ENCODE assay signal across 10 mouse cellular contexts in genomic region chr7:125747316-125747690, GRCm38 (mm10). TPM values are rescaled to one million over a fixed set of nuclear protein-coding genes. Genes with fewer than 3 reads are reported as not detected.
A peak's percentile ranks its signal among the peaks of the same experiment; 100 is the strongest.
DNase-seq lines count a peak whose midpoint lies in the region; ATAC-seq and TF ChIP-seq lines count a peak whose summit lies in the region.
"Had no signal": no experiment of that assay in that cellular context is flagged by ENCODE, and none has a peak within 500 bp of the region (broad histone marks: within the 10 kb centered on the region; RNA-seq: fewer than 3 reads in every experiment).

No protein-coding gene starts in this region.

- H3K4me3 ChIP-seq in forebrain, postnatal 0 days (ENCODE audit: low read depth, low read length), result no peak overlapping the region
- H3K4me3 ChIP-seq in forebrain, embryonic 11.5 days (ENCODE audit: low read depth, low read length), result no peak overlapping the region
- no peak overlapping the region for H3K4me3 ChIP-seq in midbrain, postnatal 0 days (ENCODE audit: low read depth, low read length)
- H3K4me3 ChIP-seq in midbrain, embryonic 14.5 days (replicated peaks; ENCODE audit: low read depth, low read length), result no peak overlapping the region
- H3K4me3 ChIP-seq in embryonic fibroblast, embryonic 13.5 days (ENCODE audit: insufficient read depth, low read length), result no peak overlapping the region
- no peak overlapping the region for H3K4me3 ChIP-seq in midbrain, embryonic 10.5 days
- H3K4me3 ChIP-seq: embryonic facial prominence, embryonic 13.5 days had no signal

- WGBS in forebrain, postnatal 0 days, result 56% methylated on average over 7 of the region's 7 CpGs
- WGBS in forebrain, embryonic 11.5 days, result 58% methylated on average over 7 of the region's 7 CpGs
- 62% methylated on average over 7 of the region's 7 CpGs for WGBS in midbrain, postnatal 0 days
- WGBS in midbrain, embryonic 14.5 days, result 66% methylated on average over 7 of the region's 7 CpGs
- 61% methylated on average over 7 of the region's 7 CpGs for WGBS in midbrain, embryonic 10.5 days

- peak; percentile 45 for TF ChIP-seq CTCF in forebrain, postnatal 0 days (IDR thresholded peaks at IDR 0.05; ENCODE audit: low read depth)
- peak; percentile 44 for TF ChIP-seq CTCF in midbrain, postnatal 0 days (IDR thresholded peaks at IDR 0.05)
- 0 out of 2 replicates have a peak, but pooled peaks have one; percentile 4 for TF ChIP-seq CTCF in embryonic fibroblast, embryonic 13.5 days (IDR thresholded peaks at IDR 0.05; ENCODE audit: borderline replicate concordance, insufficient read depth, low read length)

- DNase-seq in forebrain, postnatal 0 days, result no peak
- DNase-seq in forebrain, embryonic 11.5 days (ENCODE audit: low spot score), result no peak
- DNase-seq in midbrain, postnatal 0 days (ENCODE audit: low spot score), result no peak
- DNase-seq in midbrain, embryonic 14.5 days, result no peak
- peak; percentile 11 for DNase-seq in thymus, postnatal 14 days
- no peak for DNase-seq in gastrocnemius, adult 8-10 months (ENCODE audit: low spot score in 2 of 2)
- no peak for DNase-seq in midbrain, embryonic 10.5 days (ENCODE audit: low spot score)

- H3K4me2 ChIP-seq in forebrain, postnatal 0 days (ENCODE audit: low read depth), result no peak overlapping the region
- no peak overlapping the region for H3K4me2 ChIP-seq in forebrain, embryonic 11.5 days (ENCODE audit: low read depth, low read length, severe bottlenecking)
- H3K4me2 ChIP-seq in midbrain, postnatal 0 days (ENCODE audit: low read depth, low read length, poor library complexity, severe bottlenecking), result no peak overlapping the region
- H3K4me2 ChIP-seq in midbrain, embryonic 14.5 days (ENCODE audit: low read length), result no peak overlapping the region
- H3K4me2 ChIP-seq: embryonic facial prominence, embryonic 13.5 days; heart, embryonic 11.5 days had no signal

- ATAC-seq in forebrain, postnatal 0 days, result no peak
- ATAC-seq in forebrain, embryonic 11.5 days (replicated peaks; ENCODE audit: low FRiP score), result no peak
- ATAC-seq in midbrain, postnatal 0 days (ENCODE audit: low FRiP score), result no peak
- ATAC-seq in midbrain, embryonic 14.5 days (ENCODE audit: low FRiP score, low TSS enrichment), result no peak

- no peak overlapping the region for H3K27ac ChIP-seq in forebrain, postnatal 0 days (ENCODE audit: low read depth, low read length)
- no peak overlapping the region for H3K27ac ChIP-seq in forebrain, embryonic 11.5 days (ENCODE audit: low read depth, low read length)
- no peak overlapping the region for H3K27ac ChIP-seq in midbrain, postnatal 0 days (ENCODE audit: low read depth, low read length)
- no peak overlapping the region for H3K27ac ChIP-seq in midbrain, embryonic 14.5 days (replicated peaks; ENCODE audit: low read depth, low read length)
- H3K27ac ChIP-seq in embryonic fibroblast, embryonic 13.5 days (ENCODE audit: insufficient read depth, low read length), result no peak overlapping the region
- H3K27ac ChIP-seq in midbrain, embryonic 10.5 days (replicated peaks), result no peak overlapping the region
- H3K27ac ChIP-seq: embryonic facial prominence, embryonic 13.5 days had no signal

- no peak overlapping the region for H3K9ac ChIP-seq in forebrain, postnatal 0 days
- no peak overlapping the region for H3K9ac ChIP-seq in forebrain, embryonic 11.5 days (ENCODE audit: low read length)
- no peak overlapping the region for H3K9ac ChIP-seq in midbrain, postnatal 0 days (replicated peaks; ENCODE audit: low read length, poor library complexity, severe bottlenecking)
- no peak overlapping the region for H3K9ac ChIP-seq in midbrain, embryonic 14.5 days (replicated peaks; ENCODE audit: low read length)
- H3K9ac ChIP-seq: embryonic facial prominence, embryonic 13.5 days had no signal

- H3K27me3 ChIP-seq in forebrain, postnatal 0 days (ENCODE audit: insufficient read depth, low read length), result no peaks in the 10 kb centered on the region
- H3K27me3 ChIP-seq in forebrain, embryonic 11.5 days (ENCODE audit: control insufficient read depth, insufficient read depth, low read length), result no peaks in the 10 kb centered on the region
- H3K27me3 ChIP-seq in midbrain, postnatal 0 days (ENCODE audit: insufficient read depth, low read length), result no peaks in the 10 kb centered on the region
- H3K27me3 ChIP-seq in midbrain, embryonic 14.5 days (ENCODE audit: control insufficient read depth, insufficient read depth, low read length), result no peaks in the 10 kb centered on the region
- no peaks in the 10 kb centered on the region for H3K27me3 ChIP-seq in midbrain, embryonic 10.5 days (ENCODE audit: low read depth, poor library complexity, severe bottlenecking)
- H3K27me3 ChIP-seq: embryonic facial prominence, embryonic 13.5 days had no signal

- no peaks in the 10 kb centered on the region for H3K4me1 ChIP-seq in forebrain, postnatal 0 days (ENCODE audit: insufficient read depth)
- H3K4me1 ChIP-seq in forebrain, embryonic 11.5 days (replicated peaks; ENCODE audit: control insufficient read depth, insufficient read depth, low read length), result no peaks in the 10 kb centered on the region
- H3K4me1 ChIP-seq in midbrain, postnatal 0 days (ENCODE audit: insufficient read depth, low read length), result no peaks in the 10 kb centered on the region
- no peaks in the 10 kb centered on the region for H3K4me1 ChIP-seq in midbrain, embryonic 14.5 days (ENCODE audit: control insufficient read depth, insufficient read depth, low read length)
- no peaks in the 10 kb centered on the region for H3K4me1 ChIP-seq in embryonic fibroblast, embryonic 13.5 days (ENCODE audit: control insufficient read depth, insufficient read depth, low read length)
- H3K4me1 ChIP-seq in midbrain, embryonic 10.5 days, result no peaks in the 10 kb centered on the region
- H3K4me1 ChIP-seq: embryonic facial prominence, embryonic 13.5 days had no signal

- TF ChIP-seq POLR2A in embryonic fibroblast, embryonic 13.5 days (IDR thresholded peaks at IDR 0.05; ENCODE audit: low read depth, low read length), result no peak

- H3K36me3 ChIP-seq in forebrain, postnatal 0 days (ENCODE audit: insufficient read depth), result no peaks in the 10 kb centered on the region; the same call in 1 of the 2 replicates
- no peaks in the 10 kb centered on the region for H3K36me3 ChIP-seq in forebrain, embryonic 11.5 days (ENCODE audit: control insufficient read depth, insufficient read depth, low read length)
- no peaks in the 10 kb centered on the region for H3K36me3 ChIP-seq in midbrain, postnatal 0 days (ENCODE audit: insufficient read depth, low read length)
- no peaks in the 10 kb centered on the region for H3K36me3 ChIP-seq in midbrain, embryonic 14.5 days (ENCODE audit: control insufficient read depth, insufficient read depth, low read length)
- H3K36me3 ChIP-seq in midbrain, embryonic 10.5 days, result no peaks in the 10 kb centered on the region
- H3K36me3 ChIP-seq: embryonic facial prominence, embryonic 13.5 days had no signal

- H3K9me3 ChIP-seq in forebrain, postnatal 0 days (ENCODE audit: low read length), result no peaks in the 10 kb centered on the region
- no peaks in the 10 kb centered on the region for H3K9me3 ChIP-seq in forebrain, embryonic 11.5 days (ENCODE audit: control insufficient read depth, low read length)
- H3K9me3 ChIP-seq in midbrain, postnatal 0 days (ENCODE audit: low read length), result no peaks in the 10 kb centered on the region
- no peaks in the 10 kb centered on the region for H3K9me3 ChIP-seq in midbrain, embryonic 14.5 days (ENCODE audit: control insufficient read depth, low read length)
- no peaks in the 10 kb centered on the region for H3K9me3 ChIP-seq in midbrain, embryonic 10.5 days (replicated peaks)
- H3K9me3 ChIP-seq: embryonic facial prominence, embryonic 13.5 days had no signal

RNA-seq across cellular contexts. Expression of gene D430042O09Rik, which starts 39.6 kb away (rescaled TPM):
- total RNA-seq in forebrain, postnatal 0 days (2014; rRNA removed), result 16.2 and 19.8 TPM in 2 replicates
- 3.5 and 4.6 TPM in 2 replicates for polyA plus RNA-seq in forebrain, postnatal 0 days (2015; fragmentation: Nextera tagmentation; extraction: Ambion mirVana)
- 11.2 and 12.1 TPM in 2 replicates for polyA plus RNA-seq in forebrain, embryonic 11.5 days (2014; fragmentation: Nextera tagmentation; extraction: Ambion mirVana)
- 16.9 and 21.7 TPM in 2 replicates for total RNA-seq in midbrain, postnatal 0 days (2014; rRNA removed)
- polyA plus RNA-seq in midbrain, postnatal 0 days (2015; fragmentation: Nextera tagmentation; extraction: Ambion mirVana), result 3.5 and 4.3 TPM in 2 replicates
- 8.6 and 8.7 TPM in 2 replicates for polyA plus RNA-seq in midbrain, embryonic 14.5 days (2014; fragmentation: Nextera tagmentation; extraction: Ambion mirVana)
- polyA plus RNA-seq in embryonic fibroblast, embryonic 13.5 days (2011; ENCODE audit: insufficient read length, low read depth, missing spikeins), result 13.0 and 13.5 TPM in 2 replicates
- total RNA-seq in gastrocnemius, adult 8-10 months (2022), result 1 to 10 TPM; 6.0 to 8.7 (median 7.7) TPM
- 8.8 and 10.2 TPM in 2 replicates for polyA plus RNA-seq in midbrain, embryonic 10.5 days (2016; fragmentation: Nextera tagmentation; extraction: Ambion mirVana)

RNA-seq across cellular contexts. Expression of gene Gtf3c1, which starts 39.7 kb away (rescaled TPM):
- total RNA-seq in forebrain, postnatal 0 days (2014; rRNA removed), result 69.7 and 77.2 TPM in 2 replicates
- 14.3 and 19.0 TPM in 2 replicates for polyA plus RNA-seq in forebrain, postnatal 0 days (2015; fragmentation: Nextera tagmentation; extraction: Ambion mirVana)
- polyA plus RNA-seq in forebrain, embryonic 11.5 days (2014; fragmentation: Nextera tagmentation; extraction: Ambion mirVana), result 47.2 and 49.4 TPM in 2 replicates
- total RNA-seq in midbrain, postnatal 0 days (2014; rRNA removed), result 72.0 and 80.4 TPM in 2 replicates
- 18.1 and 20.9 TPM in 2 replicates for polyA plus RNA-seq in midbrain, postnatal 0 days (2015; fragmentation: Nextera tagmentation; extraction: Ambion mirVana)
- 29.6 and 47.1 TPM in 2 replicates for polyA plus RNA-seq in midbrain, embryonic 14.5 days (2014; fragmentation: Nextera tagmentation; extraction: Ambion mirVana)
- polyA plus RNA-seq in embryonic fibroblast, embryonic 13.5 days (2011; ENCODE audit: insufficient read length, low read depth, missing spikeins), result 74.2 and 93.3 TPM in 2 replicates
- total RNA-seq in gastrocnemius, adult 8-10 months (2022), result 10 to 100 TPM; 29.7 to 32.7 (median 30.7) TPM
- polyA plus RNA-seq in midbrain, embryonic 10.5 days (2016; fragmentation: Nextera tagmentation; extraction: Ambion mirVana), result 37.5 and 46.5 TPM in 2 replicates
